Mouse (Mus musculus): ENCODE measurements around the gene Gprc5c.

DNA sequence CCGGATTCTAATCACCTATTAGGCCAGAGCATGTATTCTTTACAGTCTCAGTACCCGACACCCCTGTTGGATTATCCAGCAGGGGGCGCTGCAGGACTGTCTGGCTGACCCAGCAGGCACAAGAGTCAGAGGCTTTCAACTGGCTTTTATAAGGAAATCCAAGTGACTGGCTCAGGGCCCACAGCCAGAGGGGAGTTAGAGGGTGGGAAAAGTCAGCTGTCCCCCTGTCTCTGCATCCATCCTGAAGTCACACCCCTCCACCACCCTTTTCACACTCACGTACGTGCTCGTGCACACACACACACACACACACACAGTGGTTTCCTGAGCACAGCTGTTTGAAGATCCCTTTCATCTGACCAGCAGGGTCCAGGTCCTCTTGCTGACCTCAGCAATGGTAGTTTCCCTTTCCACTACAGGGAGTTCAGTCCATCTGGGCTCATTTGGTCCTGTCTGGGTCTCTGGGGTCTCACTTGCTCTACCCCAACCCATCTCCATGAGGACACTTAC is 38.2 kb upstream of the Gprc5c start:
- TF ChIP-seq POLR2A (IDR thresholded peaks at IDR 0.05; ENCODE audit: low read depth, low read length) (no peak), CTCF (IDR thresholded peaks at IDR 0.05; ENCODE audit: extremely low read depth, insufficient read length, insufficient replicate concordance, low read depth, low read length) (peak; percentile 86; the same call in 1 of the 2 replicates)

All from small intestine, adult 2 months (tissue).